Mouse (Mus musculus): ENCODE measurements at regions not wholly inside any gene's neighbourhood (a gene's known extent, or its start where the extent isn't known, plus 50 kb on each side); places are given as distances from the start of the nearest gene placed in this dataset.

- no peak for DNase-seq
Observed at GRCm38 (mm10) chr10:74722971-74723370, 244.0 kb upstream of the Gnaz start.

- no peak for DNase-seq
Observed at GRCm38 (mm10) chr10:74749446-74749845, 217.5 kb upstream of the Gnaz start.

- no peak for DNase-seq
Observed at GRCm38 (mm10) chr10:74750879-74751278, 216.1 kb upstream of the Gnaz start.

GRCm38 (mm10) chr10:74760734-74761133, 206.2 kb upstream of the Gnaz start:
- no peak for DNase-seq

- no peak for DNase-seq
Observed at GRCm38 (mm10) chr10:74789245-74789644, 177.7 kb upstream of the Gnaz start.

- DNase-seq: no peak
Observed at GRCm38 (mm10) chr10:74789987-74790386, 177.0 kb upstream of the Gnaz start.

GRCm38 (mm10) chr10:74823395-74823794, 143.6 kb upstream of the Gnaz start:
- DNase-seq: no peak

- no peak for DNase-seq
Observed at GRCm38 (mm10) chr10:74834359-74834758, 132.6 kb upstream of the Gnaz start.

- DNase-seq: peak; percentile 7 to 45
Observed at GRCm38 (mm10) chr10:74848372-74848771, 118.6 kb upstream of the Gnaz start.

GRCm38 (mm10) chr10:74854991-74855664, 111.8 kb upstream of the Gnaz start:
- DNase-seq: no peak

Measured in lung, adult 18-20 months (tissue).